Mouse (Mus musculus) forebrain, embryonic 13.5 days (tissue): ENCODE results near the gene Tacc3. TPM values are rescaled to one million over a fixed set of nuclear protein-coding genes. Genes with fewer than 3 reads are reported as not detected.

ENCODE experiments used
- polyA plus RNA-seq: library from polyadenylated mRNA; unstranded; fragments of >200 nt; fragmentation: Nextera tagmentation; extraction: Ambion mirVana; gene quantifications from 2 replicates; pipeline ENCODE4 v1.2.1, GENCODE M21; 2015

Gene Tacc3
- polyA plus RNA-seq, 1 experiment from 2014 or later, result 189 TPM

Other genes starting within 250 kb of the Tacc3 start
- not detected in 2 replicates for gene Nkx1-1, start 224.2 kb upstream of the Tacc3 start, polyA plus RNA-seq
- gene Fam53a, start 28.5 kb upstream of the Tacc3 start, polyA plus RNA-seq, result 51.0 and 57.7 TPM in 2 replicates
- gene Gm9903, start 28.2 kb upstream of the Tacc3 start, polyA plus RNA-seq, result 0.55 and 0.61 TPM in 2 replicates
- gene Slbp, start 5.6 kb upstream of the Tacc3 start, polyA plus RNA-seq, result 222 and 225 TPM in 2 replicates
- 33.0 and 37.8 TPM in 2 replicates for gene Tmem129, start 288 bp downstream of the Tacc3 start, polyA plus RNA-seq
- 59.5 and 81.3 TPM in 2 replicates for gene Fgfr3, start 63.5 kb downstream of the Tacc3 start, polyA plus RNA-seq
- gene Letm1, start 124.7 kb downstream of the Tacc3 start, polyA plus RNA-seq, result 47.5 and 50.4 TPM in 2 replicates
- 83.8 and 86.8 TPM in 2 replicates for gene Nsd2, start 162.6 kb downstream of the Tacc3 start, polyA plus RNA-seq